Mouse (Mus musculus) bone marrow, adult 2 months (tissue): ENCODE results near the gene Vps72.

Experiments used
- CTCF ChIP-seq: fragments of 200-500 bp; IDR thresholded peaks from 2 replicates; pipeline ENCODE4 v1.5.1; 2011; ENCODE audit warnings: low read length, control low read depth; ENCODE audit not compliant: control insufficient read depth, insufficient read depth
- POLR2A ChIP-seq: fragments of 200-500 bp; IDR thresholded peaks from 2 replicates; pipeline ENCODE4 v1.6.1; 2011; ENCODE audit warnings: low read depth, mild to moderate bottlenecking, control low read depth, low read length, borderline replicate concordance; ENCODE audit not compliant: control insufficient read depth

- TF ChIP-seq POLR2A (no peak), CTCF (no peak)
These were observed 2.9 kb upstream of the Vps72 start for GRCm38 (mm10) chr3:95107898-95108297.
